Mouse (Mus musculus): Measurements from ENCODE around the gene Chtf18. TPM values are rescaled to one million over a fixed set of nuclear protein-coding genes. Genes with fewer than 3 reads are reported as not detected.

The Chtf18 gene
- total and polyA plus RNA-seq, 3 experiments: 35.5 to 71.1 TPM; not detected in 1

GRCm38 (mm10) chr17:25717691-25718090 is 9.5 kb downstream of the Chtf18 start:
- H3K27me3 ChIP-seq (ENCODE audit: control insufficient read depth in 1 of 2, insufficient read depth in 2 of 2, low read length in 2 of 2): no peaks in the 10 kb centered on the region
- no peak for TF ChIP-seq ZKSCAN1 (IDR thresholded peaks at IDR 0.05; ENCODE audit: low read depth, low read length)
- no peaks in the 10 kb centered on the region for H3K9me3 ChIP-seq (replicated peaks; ENCODE audit: insufficient read depth, low read length)
- H3K27ac ChIP-seq (ENCODE audit: control insufficient read depth, low read depth, low read length): no peak overlapping the region
- H3K36me3 ChIP-seq (ENCODE audit: control insufficient read depth in 1 of 2, insufficient read depth in 2 of 2, low read length in 2 of 2): no peaks in the 10 kb centered on the region
- peaks cover 0 to 10% of the 10 kb centered on the region in 2 experiments; a peak in 2 of 4 replicates for H3K4me1 ChIP-seq (ENCODE audit: control insufficient read depth in 1 of 2, insufficient read depth in 2 of 2, low read length in 2 of 2)
- H3K9ac ChIP-seq (ENCODE audit: control insufficient read depth, low read depth, low read length, poor library complexity, severe bottlenecking): no peak overlapping the region
- H3K4me3 ChIP-seq (ENCODE audit: control insufficient read depth in 1 of 2, insufficient read depth in 1 of 2, low read depth in 2 of 2, low read length in 2 of 2): no peak overlapping the region
- DNase-seq (ENCODE audit: low read depth, low spot score): no peak
- no peaks in the 10 kb centered on the region for H3K79me2 ChIP-seq (ENCODE audit: control insufficient read depth, insufficient read depth, low read length, poor library complexity)

GRCm38 (mm10) chr17:25716711-25717637 is 10.2 kb downstream of the Chtf18 start, which contains the start of gene Gng13:
Gene Gng13, plus strand, starts transcription at chr17:25717171.
- Histone ChIP-seq H3K4me1 (ENCODE audit: control insufficient read depth in 1 of 2, insufficient read depth in 2 of 2, low read length in 2 of 2) (peaks cover 0 to 10% of the 10 kb centered on the region in 2 experiments; a peak in 2 of 4 replicates), H3K79me2 (ENCODE audit: control insufficient read depth, insufficient read depth, low read length, poor library complexity) (no peaks in the 10 kb centered on the region), H3K4me3 (ENCODE audit: control insufficient read depth in 1 of 2, insufficient read depth in 1 of 2, low read depth in 2 of 2, low read length in 2 of 2) (no peak within 1 kb of the TSS), H3K36me3 (ENCODE audit: control insufficient read depth in 1 of 2, insufficient read depth in 2 of 2, low read length in 2 of 2) (no peaks in the 10 kb centered on the region), H3K9me3 (replicated peaks; ENCODE audit: insufficient read depth, low read length) (no peaks in the 10 kb centered on the region), H3K9ac (ENCODE audit: control insufficient read depth, low read depth, low read length, poor library complexity, severe bottlenecking) (no peak within 1 kb of the TSS), H3K27me3 (ENCODE audit: control insufficient read depth in 1 of 2, insufficient read depth in 2 of 2, low read length in 2 of 2) (0 out of 4 replicates have a peak, but pooled peaks cover 0 to 1% of the 10 kb centered on the region in 2 experiments), H3K27ac (ENCODE audit: control insufficient read depth, low read depth, low read length) (no peak within 1 kb of the TSS)
- no peak for DNase-seq (ENCODE audit: low read depth, low spot score)
- TF ChIP-seq MYC (IDR thresholded peaks at IDR 0.05; ENCODE audit: low read depth, low read length): no peak
- TF ChIP-seq GABPA (IDR thresholded peaks at IDR 0.05; ENCODE audit: low read depth, low read length): no peak
- no peak for TF ChIP-seq CTCF (IDR thresholded peaks at IDR 0.05 in 2 of 3, conservative IDR thresholded peaks at IDR 0.05 in 1 of 3; ENCODE audit: control insufficient read depth in 1 of 3, insufficient read depth in 1 of 3, low read depth in 2 of 3, low read length in 3 of 3, poor library complexity in 1 of 3, severe bottlenecking in 1 of 3)
- no peak for TF ChIP-seq MAX (IDR thresholded peaks at IDR 0.05; ENCODE audit: low read length)
- no peak for TF ChIP-seq ZNF384 (IDR thresholded peaks at IDR 0.05; ENCODE audit: low read depth, low read length)
- no peak for TF ChIP-seq ZKSCAN1 (IDR thresholded peaks at IDR 0.05; ENCODE audit: low read depth, low read length)
- TF ChIP-seq MXI1 (IDR thresholded peaks at IDR 0.05; ENCODE audit: low read depth, low read length): no peak
- no peak for TF ChIP-seq KAT2A (conservative IDR thresholded peaks at IDR 0.05; ENCODE audit: low read depth, low read length)
- TF ChIP-seq UBTF (IDR thresholded peaks at IDR 0.05; ENCODE audit: borderline replicate concordance, insufficient read depth, low read depth, low read length): no peak
- TF ChIP-seq ZC3H11A (IDR thresholded peaks at IDR 0.05; ENCODE audit: low read depth, low read length): no peak
- TF ChIP-seq JUND (IDR thresholded peaks at IDR 0.05; ENCODE audit: low read depth, low read length): no peak
- no peak for TF ChIP-seq TCF12 (IDR thresholded peaks at IDR 0.05; ENCODE audit: low read depth, low read length)
- TF ChIP-seq ETS1 (IDR thresholded peaks at IDR 0.05; ENCODE audit: low read depth, low read length): no peak
- TF ChIP-seq RCOR1 (IDR thresholded peaks at IDR 0.05; ENCODE audit: low read depth, low read length): no peak
- TF ChIP-seq SMC3 (IDR thresholded peaks at IDR 0.05; ENCODE audit: low read depth, low read length): no peak
- no peak for TF ChIP-seq MAZ (IDR thresholded peaks at IDR 0.05; ENCODE audit: low read depth, low read length)
- TF ChIP-seq CHD2 (IDR thresholded peaks at IDR 0.05; ENCODE audit: low read length): no peak
